Mouse (Mus musculus): Measurements from ENCODE around the gene Cyp2e1. TPM values are rescaled to one million over a fixed set of nuclear protein-coding genes. Genes with fewer than 3 reads are reported as not detected.
"Not testable (repeated sequence)": the region's sequence is repeated elsewhere in the genome, so short reads cannot be mapped to it uniquely, and the experiment has no call there.

Cyp2e1 gene
- not detected in 2 replicates for polyA plus RNA-seq (2016; fragmentation: Nextera tagmentation; extraction: Ambion mirVana)

- Histone ChIP-seq H3K27me3 (no peaks in the 10 kb centered on the region), H3K4me1 (no peaks in the 10 kb centered on the region), H3K9ac (no peak within 1 kb of the TSS), H3K4me3 (no peak within 1 kb of the TSS), H3K27ac (no peak within 1 kb of the TSS), H3K36me3 (no peaks in the 10 kb centered on the region), H3K4me2 (replicated peaks) (no peak within 1 kb of the TSS), H3K9me3 (replicated peaks) (no peaks in the 10 kb centered on the region)
- ATAC-seq (ENCODE audit: low FRiP score): no peak
- WGBS: 94% methylated on average over 7 of the region's 7 CpGs
Measured at GRCm38 (mm10) chr7:140763447-140764020, at the start of gene Cyp2e1. Cyp2e1 (plus strand) TSS chr7:140763739.

DNA sequence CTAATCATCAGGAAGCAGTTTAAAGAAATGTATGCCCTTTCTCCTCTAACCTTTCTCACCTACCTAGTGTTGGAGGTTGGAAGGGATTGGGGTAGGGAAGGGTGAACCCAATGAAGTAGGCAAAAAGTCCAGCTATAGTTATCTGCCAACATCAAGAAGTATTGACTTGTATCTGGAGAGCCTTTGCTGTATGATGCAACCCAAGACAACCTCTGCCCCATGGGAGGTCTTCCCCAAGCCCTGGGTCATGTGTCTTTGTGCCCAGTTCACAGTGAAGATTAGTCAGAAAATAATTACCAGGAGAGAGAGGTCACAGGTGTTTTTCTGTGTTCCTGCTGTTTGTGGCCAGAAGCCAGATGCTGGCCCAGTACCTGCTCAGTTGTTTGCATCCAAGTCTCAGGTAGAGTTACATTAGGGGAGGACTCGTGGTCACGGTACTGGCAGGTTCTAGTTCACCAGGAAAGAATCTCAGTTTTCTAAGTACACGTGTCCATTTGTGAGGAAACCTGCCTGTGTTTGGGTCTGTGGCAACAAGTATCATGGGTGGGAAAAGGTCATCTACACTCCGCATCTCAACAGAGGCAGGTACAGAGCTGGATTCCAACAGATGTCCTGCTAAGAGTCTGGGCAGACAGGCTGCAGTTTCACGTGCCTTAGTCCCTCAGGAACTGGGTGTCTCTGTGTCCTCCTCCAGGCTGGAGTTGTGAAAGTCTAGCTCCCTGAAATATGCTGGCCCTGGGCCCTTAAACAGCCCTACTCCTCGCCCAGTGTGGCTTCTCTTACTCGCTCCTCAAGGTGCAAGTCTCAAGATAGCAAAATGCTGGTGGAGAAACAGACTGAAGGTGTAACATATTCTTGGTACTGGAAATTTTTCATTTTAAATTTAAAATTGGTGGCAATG lies 46.1 kb upstream of the Cyp2e1 start:
- no peaks in the 10 kb centered on the region for H3K27me3 ChIP-seq
- WGBS: 80% methylated on average over 7 of the region's 7 CpGs

DNA sequence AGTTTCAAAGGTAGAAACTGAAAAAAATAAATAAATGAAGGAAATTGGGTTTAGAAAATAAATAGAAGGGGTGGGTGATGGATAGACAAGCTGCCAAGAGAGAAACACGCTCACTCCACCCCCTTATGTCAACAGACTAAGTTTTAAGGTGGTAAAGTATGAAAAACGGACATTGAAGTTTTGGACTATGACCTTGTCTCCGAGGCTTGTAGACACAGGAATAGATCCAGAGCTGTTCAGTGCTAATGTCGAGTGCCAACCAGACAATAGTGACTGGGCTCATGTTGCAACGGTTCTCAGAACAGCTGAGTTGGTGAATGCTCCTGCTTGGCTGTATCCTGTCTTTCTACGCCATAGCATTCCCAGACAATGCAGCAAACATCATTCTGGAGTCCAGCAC lies 42.4 kb upstream of the Cyp2e1 start:
- Histone ChIP-seq H3K9me3 (replicated peaks) (no peaks in the 10 kb centered on the region), H3K4me2 (replicated peaks) (no peak overlapping the region), H3K27ac (no peak overlapping the region), H3K9ac (no peak overlapping the region), H3K4me1 (no peaks in the 10 kb centered on the region), H3K36me3 (no peaks in the 10 kb centered on the region), H3K4me3 (no peak overlapping the region), H3K27me3 (no peaks in the 10 kb centered on the region)
- no peak for ATAC-seq (ENCODE audit: low FRiP score)
- 88% methylated on average over 6 of the region's 6 CpGs for WGBS

More for the DNA sequence above, 46.1 kb upstream of the Cyp2e1 start:
- ATAC-seq (ENCODE audit: low FRiP score): no peak
- Histone ChIP-seq H3K36me3 (no peaks in the 10 kb centered on the region), H3K4me3 (no peak overlapping the region), H3K4me2 (replicated peaks) (no peak overlapping the region), H3K27ac (no peak overlapping the region), H3K9ac (no peak overlapping the region), H3K9me3 (replicated peaks) (no peaks in the 10 kb centered on the region), H3K4me1 (no peaks in the 10 kb centered on the region)

- no peak for ATAC-seq (ENCODE audit: low FRiP score)
- Histone ChIP-seq H3K4me2 (replicated peaks) (no peak overlapping the region), H3K4me3 (no peak overlapping the region), H3K9me3 (replicated peaks) (0 out of 2 replicates have a peak, but pooled peaks cover 3% of the 10 kb centered on the region), H3K27me3 (no peaks in the 10 kb centered on the region), H3K36me3 (no peaks in the 10 kb centered on the region), H3K27ac (no peak overlapping the region), H3K9ac (no peak overlapping the region), H3K4me1 (no peaks in the 10 kb centered on the region)
Measured at GRCm38 (mm10) chr7:140725558-140725957, 38.0 kb upstream of the Cyp2e1 start.

DNA sequence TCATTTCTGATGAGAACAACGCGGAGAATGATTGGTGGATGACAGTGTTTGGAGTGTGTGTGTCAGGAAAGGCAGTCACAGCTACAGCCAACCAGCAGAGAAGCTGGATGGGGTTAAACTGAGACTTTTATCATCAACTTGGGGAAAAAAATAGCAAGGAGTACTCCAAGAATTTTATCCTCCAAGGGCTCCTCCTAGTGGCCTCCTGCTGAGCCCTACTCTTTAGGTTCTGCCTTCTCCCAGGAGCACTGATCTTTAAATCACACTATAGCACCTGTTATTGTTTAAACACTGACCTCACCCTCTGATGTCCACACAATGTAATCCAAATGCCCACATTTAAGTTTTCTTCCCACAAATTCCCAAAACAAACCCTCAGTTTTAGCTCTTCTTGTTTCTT lies 30.4 kb upstream of the Cyp2e1 start:
- no peak overlapping the region for H3K4me2 ChIP-seq (replicated peaks)
- no peak overlapping the region for H3K27ac ChIP-seq
- ATAC-seq (ENCODE audit: low FRiP score): no peak
- no peaks in the 10 kb centered on the region for H3K4me1 ChIP-seq
- WGBS: 76% methylated on average over 2 of the region's 2 CpGs
- 0 out of 2 replicates have a peak, but pooled peaks cover 3% of the 10 kb centered on the region for H3K9me3 ChIP-seq (replicated peaks)
- H3K9ac ChIP-seq: no peak overlapping the region
- H3K4me3 ChIP-seq: no peak overlapping the region
- H3K27me3 ChIP-seq: no peaks in the 10 kb centered on the region
- no peaks in the 10 kb centered on the region for H3K36me3 ChIP-seq

- H3K27ac ChIP-seq: no peak overlapping the region
- 86% methylated on average over 3 of the region's 3 CpGs for WGBS
- no peak for ATAC-seq (ENCODE audit: low FRiP score)
- no peaks in the 10 kb centered on the region for H3K36me3 ChIP-seq
- H3K4me2 ChIP-seq (replicated peaks): no peak overlapping the region
- H3K4me1 ChIP-seq: no peaks in the 10 kb centered on the region
- no peaks in the 10 kb centered on the region for H3K27me3 ChIP-seq
- H3K4me3 ChIP-seq: no peak overlapping the region
- no peaks in the 10 kb centered on the region for H3K9me3 ChIP-seq (replicated peaks)
- no peak overlapping the region for H3K9ac ChIP-seq
Measured at GRCm38 (mm10) chr7:140747402-140747801, 16.1 kb upstream of the Cyp2e1 start.

DNA sequence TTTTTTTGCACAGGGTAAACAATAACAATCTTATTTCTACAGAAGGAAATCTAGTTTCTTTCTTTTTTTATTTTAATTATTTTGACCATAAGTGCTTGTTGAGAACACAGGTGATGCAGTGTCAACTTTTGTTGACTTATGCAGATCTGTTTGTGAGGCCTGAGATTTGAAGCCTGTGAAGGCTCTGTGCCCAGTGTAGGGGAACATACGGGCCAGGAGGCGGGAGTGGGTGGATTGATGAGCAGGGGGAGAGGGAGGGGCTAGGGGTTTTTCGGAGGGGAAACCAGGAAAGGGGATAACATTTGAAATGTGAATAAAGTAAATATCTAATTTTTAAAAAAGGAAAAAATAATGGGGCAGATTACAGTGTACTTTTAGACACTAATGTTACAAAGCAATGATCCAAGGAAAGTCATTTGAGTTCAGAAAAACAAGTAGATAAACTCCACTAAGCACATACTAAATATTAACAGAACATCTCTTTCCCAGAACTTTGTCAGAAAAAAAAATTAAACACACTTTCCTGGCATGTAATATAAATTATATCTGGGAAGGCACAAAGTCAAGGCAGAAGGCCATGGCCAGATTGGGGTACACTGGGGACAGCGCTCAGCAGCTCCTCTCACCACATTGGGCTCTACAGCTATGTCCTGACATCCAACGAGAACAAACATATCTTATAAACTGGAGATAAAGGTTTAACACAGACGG lies 15.3 kb upstream of the Cyp2e1 start:
- Histone ChIP-seq H3K4me1 (no peaks in the 10 kb centered on the region), H3K9me3 (replicated peaks) (no peaks in the 10 kb centered on the region), H3K9ac (no peak overlapping the region), H3K4me2 (replicated peaks) (no peak overlapping the region), H3K27ac (no peak overlapping the region), H3K36me3 (no peaks in the 10 kb centered on the region), H3K27me3 (no peaks in the 10 kb centered on the region), H3K4me3 (no peak overlapping the region)
- WGBS: 82% methylated on average over 6 of the region's 6 CpGs
- ATAC-seq (ENCODE audit: low FRiP score): no peak

- Histone ChIP-seq H3K9me3 (replicated peaks) (no peaks in the 10 kb centered on the region), H3K36me3 (no peaks in the 10 kb centered on the region), H3K9ac (no peak overlapping the region), H3K4me1 (no peaks in the 10 kb centered on the region), H3K27ac (no peak overlapping the region), H3K4me3 (no peak overlapping the region), H3K4me2 (replicated peaks) (no peak overlapping the region), H3K27me3 (no peaks in the 10 kb centered on the region)
- 78% methylated on average over 3 of the region's 3 CpGs for WGBS
- no peak for ATAC-seq (ENCODE audit: low FRiP score)
Measured at GRCm38 (mm10) chr7:140748827-140749160, 14.7 kb upstream of the Cyp2e1 start.

DNA sequence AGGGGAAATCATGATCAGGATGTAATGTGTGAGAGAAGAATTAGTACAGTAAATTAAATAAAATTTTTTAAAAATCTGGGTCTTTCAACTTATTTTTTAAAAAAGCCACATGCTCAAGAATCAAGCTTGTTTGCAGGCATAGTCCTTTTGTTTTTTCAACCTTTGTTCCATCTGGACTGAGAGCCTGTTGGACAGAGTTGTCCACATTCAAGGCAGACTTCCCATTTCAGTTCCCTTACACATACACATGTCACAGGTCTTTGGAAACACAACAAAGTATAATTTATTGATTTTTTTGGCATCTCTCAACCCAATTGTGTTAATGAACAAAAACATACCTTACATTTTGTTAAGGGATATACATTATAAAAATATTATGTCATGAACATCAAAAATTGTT lies 9.0 kb upstream of the Cyp2e1 start:
- Histone ChIP-seq H3K9ac (no peak overlapping the region), H3K4me3 (no peak overlapping the region), H3K27ac (no peak overlapping the region), H3K27me3 (no peaks in the 10 kb centered on the region), H3K4me2 (replicated peaks) (no peak overlapping the region), H3K9me3 (replicated peaks) (no peaks in the 10 kb centered on the region), H3K4me1 (no peaks in the 10 kb centered on the region), H3K36me3 (no peaks in the 10 kb centered on the region)
- no peak for ATAC-seq (ENCODE audit: low FRiP score)

DNA sequence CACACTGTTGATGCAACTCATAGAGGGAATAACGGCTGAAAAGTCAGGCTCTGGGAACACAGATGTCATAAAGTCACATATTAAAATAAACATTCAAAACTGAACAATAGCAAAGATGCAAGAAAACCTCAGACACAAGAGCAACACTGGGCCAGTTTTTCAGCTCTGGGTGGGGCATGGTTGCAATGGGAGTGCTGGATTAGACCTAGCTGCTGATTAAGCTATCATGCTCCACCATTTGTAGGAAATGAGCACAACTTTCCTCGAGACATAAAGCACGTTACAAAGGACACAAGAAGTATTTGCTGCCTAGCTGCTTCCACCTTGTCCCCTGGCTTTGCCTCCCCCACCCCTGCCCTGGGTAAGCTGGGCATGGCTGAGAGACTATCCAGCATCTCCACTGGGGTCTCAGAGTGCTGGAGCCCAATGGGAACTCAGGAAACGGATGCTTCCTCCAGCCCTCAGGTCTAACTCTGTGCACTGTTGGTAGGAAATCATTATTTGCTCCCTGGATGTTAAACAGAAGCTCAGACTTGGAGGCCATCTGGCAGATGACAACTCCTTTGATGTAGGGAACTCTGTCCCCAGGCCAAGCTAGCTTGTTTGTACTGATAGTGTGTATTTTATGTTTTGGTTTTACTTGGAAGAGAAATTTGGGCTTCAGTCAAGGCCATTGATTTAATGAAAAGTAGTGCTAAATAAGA lies 7.2 kb upstream of the Cyp2e1 start:
- no peaks in the 10 kb centered on the region for H3K9me3 ChIP-seq (replicated peaks)
- no peak overlapping the region for H3K4me3 ChIP-seq
- no peaks in the 10 kb centered on the region for H3K27me3 ChIP-seq
- 88% methylated on average over 4 of the region's 4 CpGs for WGBS
- H3K27ac ChIP-seq: no peak overlapping the region
- H3K36me3 ChIP-seq: no peaks in the 10 kb centered on the region
- H3K9ac ChIP-seq: no peak overlapping the region
- no peaks in the 10 kb centered on the region for H3K4me1 ChIP-seq
- H3K4me2 ChIP-seq (replicated peaks): no peak overlapping the region
- no peak for ATAC-seq (ENCODE audit: low FRiP score)

- no peak overlapping the region for H3K4me2 ChIP-seq (replicated peaks)
- no peak for ATAC-seq (ENCODE audit: low FRiP score)
- no peaks in the 10 kb centered on the region for H3K36me3 ChIP-seq
- H3K27me3 ChIP-seq: no peaks in the 10 kb centered on the region
- H3K4me1 ChIP-seq: no peaks in the 10 kb centered on the region
- no peak overlapping the region for H3K9ac ChIP-seq
- H3K9me3 ChIP-seq (replicated peaks): no peaks in the 10 kb centered on the region
- no peak overlapping the region for H3K4me3 ChIP-seq
- H3K27ac ChIP-seq: no peak overlapping the region
Measured at GRCm38 (mm10) chr7:140760647-140761046, 2.9 kb upstream of the Cyp2e1 start.

GRCm38 (mm10) chr7:140765391-140765790 lies 1.9 kb downstream of the Cyp2e1 start:
- not testable (repeated sequence) for ATAC-seq (ENCODE audit: low FRiP score); H3K36me3 ChIP-seq; H3K27me3 ChIP-seq

More at GRCm38 (mm10) chr7:140765391-140765790, 1.9 kb downstream of the Cyp2e1 start:
- not testable (repeated sequence) for H3K4me2 ChIP-seq (replicated peaks); H3K4me1 ChIP-seq; H3K4me3 ChIP-seq; H3K9ac ChIP-seq; H3K27ac ChIP-seq; H3K9me3 ChIP-seq (replicated peaks)
- WGBS: 76% methylated on average over 1 of the region's 1 CpGs

Data from hindbrain, embryonic 12.5 days (tissue).